Comparison of ENCODE assay signal across 26 mouse cellular contexts in genomic region chr11:65877146-65877775, GRCm38 (mm10).
DNase-seq lines count a peak whose midpoint lies in the region; ATAC-seq lines count a peak whose summit lies in the region.
"Had no signal": no experiment of that assay in that cellular context is flagged by ENCODE, and none has a peak within 500 bp of the region (broad histone marks: within the 10 kb centered on the region; RNA-seq: fewer than 3 reads in every experiment).

No protein-coding gene starts in this region.

- peak overlapping the region; percentile 30 for H3K27ac ChIP-seq in hindbrain, embryonic 13.5 days
- no peak overlapping the region; the same call in 1 of the 2 replicates for H3K27ac ChIP-seq in hindbrain, embryonic 16.5 days (ENCODE audit: low read depth, low read length)
- H3K27ac ChIP-seq in neural tube, embryonic 13.5 days (replicated peaks), result peak overlapping the region; percentile 25; the same call in 1 of the 2 replicates
- no peak overlapping the region for H3K27ac ChIP-seq in forebrain, embryonic 16.5 days (ENCODE audit: low read length)
- H3K27ac ChIP-seq: kidney, embryonic 15.5 days; layer of hippocampus, adult 2 months; liver, embryonic 12.5 days; midbrain, embryonic 12.5 days; stomach, embryonic 15.5 days had no signal

- no peak for ATAC-seq in hindbrain, embryonic 13.5 days (ENCODE audit: low FRiP score)
- ATAC-seq in hindbrain, embryonic 16.5 days, result no peak
- no peak for ATAC-seq in neural tube, embryonic 13.5 days (ENCODE audit: low read depth)
- peak; percentile 45; the same call in 1 of the 2 replicates for ATAC-seq in forebrain, embryonic 16.5 days
- ATAC-seq: activated CD4-positive, CD25-positive, alpha-beta regulatory T cell, adult 4 months; liver, embryonic 12.5 days; liver, postnatal 0 days had no signal

- H3K4me3 ChIP-seq in hindbrain, embryonic 13.5 days, result no peak overlapping the region
- H3K4me3 ChIP-seq in hindbrain, embryonic 16.5 days (ENCODE audit: low read length), result no peak overlapping the region
- H3K4me3 ChIP-seq in neural tube, embryonic 13.5 days, result no peak overlapping the region
- no peak overlapping the region for H3K4me3 ChIP-seq in forebrain, embryonic 16.5 days (replicated peaks; ENCODE audit: low read length)
- H3K4me3 ChIP-seq: kidney, embryonic 15.5 days; layer of hippocampus, adult 2 months; liver, embryonic 12.5 days; midbrain, embryonic 12.5 days; stomach, embryonic 15.5 days had no signal

- H3K4me2 ChIP-seq in hindbrain, embryonic 13.5 days, result no peak overlapping the region
- no peak overlapping the region for H3K4me2 ChIP-seq in hindbrain, embryonic 16.5 days (ENCODE audit: low read length)
- H3K4me2 ChIP-seq in neural tube, embryonic 13.5 days, result no peak overlapping the region
- H3K4me2 ChIP-seq in forebrain, embryonic 16.5 days (ENCODE audit: low read length), result no peak overlapping the region
- H3K4me2 ChIP-seq: kidney, embryonic 15.5 days; liver, embryonic 12.5 days; midbrain, embryonic 12.5 days; stomach, embryonic 15.5 days had no signal

- no peaks in the 10 kb centered on the region for H3K9me3 ChIP-seq in hindbrain, embryonic 13.5 days
- H3K9me3 ChIP-seq in hindbrain, embryonic 16.5 days (ENCODE audit: control insufficient read depth, low read length), result no peaks in the 10 kb centered on the region
- H3K9me3 ChIP-seq in neural tube, embryonic 13.5 days, result no peaks in the 10 kb centered on the region
- H3K9me3 ChIP-seq in forebrain, embryonic 16.5 days (ENCODE audit: control insufficient read depth, low read length), result no peaks in the 10 kb centered on the region
- H3K9me3 ChIP-seq: kidney, embryonic 15.5 days; liver, embryonic 12.5 days; midbrain, embryonic 12.5 days; stomach, embryonic 15.5 days had no signal

- H3K9ac ChIP-seq in hindbrain, embryonic 13.5 days, result no peak overlapping the region
- no peak overlapping the region for H3K9ac ChIP-seq in hindbrain, embryonic 16.5 days (ENCODE audit: low read depth, low read length)
- H3K9ac ChIP-seq in neural tube, embryonic 13.5 days, result no peak overlapping the region
- H3K9ac ChIP-seq in forebrain, embryonic 16.5 days (replicated peaks; ENCODE audit: low read depth, low read length), result no peak overlapping the region
- H3K9ac ChIP-seq: kidney, embryonic 15.5 days; liver, embryonic 12.5 days; liver, postnatal 0 days; midbrain, embryonic 12.5 days; stomach, embryonic 15.5 days had no signal

- peaks cover 10% of the 10 kb centered on the region; the same call in 1 of the 2 replicates for H3K4me1 ChIP-seq in hindbrain, embryonic 13.5 days (replicated peaks)
- H3K4me1 ChIP-seq in hindbrain, embryonic 16.5 days (ENCODE audit: control insufficient read depth, insufficient read depth, low read depth, low read length), result no peaks in the 10 kb centered on the region
- 0 out of 2 replicates have a peak, but pooled peaks cover 9% of the 10 kb centered on the region for H3K4me1 ChIP-seq in neural tube, embryonic 13.5 days (replicated peaks)
- H3K4me1 ChIP-seq in forebrain, embryonic 16.5 days (replicated peaks; ENCODE audit: control insufficient read depth, insufficient read depth, low read length), result peaks cover 17% of the 10 kb centered on the region
- H3K4me1 ChIP-seq: kidney, embryonic 15.5 days; liver, embryonic 12.5 days; stomach, embryonic 15.5 days had no signal

- H3K36me3 ChIP-seq in hindbrain, embryonic 13.5 days, result no peaks in the 10 kb centered on the region
- H3K36me3 ChIP-seq in hindbrain, embryonic 16.5 days (ENCODE audit: control insufficient read depth, insufficient read depth, low read length), result no peaks in the 10 kb centered on the region
- H3K36me3 ChIP-seq in neural tube, embryonic 13.5 days, result no peaks in the 10 kb centered on the region
- no peaks in the 10 kb centered on the region for H3K36me3 ChIP-seq in forebrain, embryonic 16.5 days (ENCODE audit: control insufficient read depth, insufficient read depth)
- H3K36me3 ChIP-seq: kidney, embryonic 15.5 days; liver, embryonic 12.5 days; midbrain, embryonic 12.5 days; stomach, embryonic 15.5 days had no signal

- 68% methylated on average over 1 of the region's 1 CpGs for WGBS in hindbrain, embryonic 13.5 days
- WGBS in hindbrain, embryonic 16.5 days, result 64% methylated on average over 1 of the region's 1 CpGs
- WGBS in neural tube, embryonic 13.5 days, result 32% methylated on average over 1 of the region's 1 CpGs
- 8% methylated on average over 1 of the region's 1 CpGs for WGBS in forebrain, embryonic 16.5 days

- no peak for DNase-seq in neural tube, embryonic 10.5 days (ENCODE audit: extremely low spot score, low spot score)
- no peak for DNase-seq in layer of hippocampus, postnatal 25 days (ENCODE audit: extremely low spot score in 1 of 2, low spot score in 1 of 2)
- no peak for DNase-seq in kidney, postnatal 4 days
- DNase-seq: adrenal gland, adult 2 months; adrenal gland, postnatal 36 days; cerebellum, adult 2 months; cerebellum, postnatal 36 days; gastrocnemius, postnatal 10 days; heart, postnatal 14 days; kidney, adult 18-20 months; kidney, postnatal 25 days; left cerebral cortex, postnatal 4 days; liver, postnatal 0 days; lung, postnatal 36 days; right cerebral cortex, postnatal 25 days; thymus, postnatal 14 days had no signal

- H3K27me3 ChIP-seq in hindbrain, embryonic 13.5 days, result no peaks in the 10 kb centered on the region
- no peaks in the 10 kb centered on the region for H3K27me3 ChIP-seq in hindbrain, embryonic 16.5 days (replicated peaks; ENCODE audit: control insufficient read depth, insufficient read depth, low read length)
- H3K27me3 ChIP-seq in neural tube, embryonic 13.5 days, result no peaks in the 10 kb centered on the region
- H3K27me3 ChIP-seq in forebrain, embryonic 16.5 days (replicated peaks; ENCODE audit: control insufficient read depth, insufficient read depth, low read length), result peaks cover 16% of the 10 kb centered on the region; the same call in 1 of the 2 replicates
- H3K27me3 ChIP-seq: kidney, embryonic 15.5 days; liver, embryonic 12.5 days; midbrain, embryonic 12.5 days; stomach, embryonic 15.5 days had no signal

Comparison
In these comparisons a context has a peak if more than half of its experiments do, and no peak if none do; other contexts are left out.
1. H3K27ac ChIP-seq: peak in hindbrain, embryonic 13.5 days (single experiment) and neural tube, embryonic 13.5 days (single experiment); none in hindbrain, embryonic 16.5 days (single experiment) and forebrain, embryonic 16.5 days (single experiment).